ENCODE assay signal across 11 mouse cellular contexts in genomic region chr5:118532659-118533058, GRCm38 (mm10). TPM values are rescaled to one million over a fixed set of nuclear protein-coding genes. Genes with fewer than 3 reads are reported as not detected.
A peak's percentile ranks its signal among the peaks of the same experiment; 100 is the strongest.
DNase-seq lines count a peak whose midpoint lies in the region; ATAC-seq lines count a peak whose summit lies in the region.
"Had no signal": no experiment of that assay in that cellular context is flagged by ENCODE, and none has a peak within 500 bp of the region (broad histone marks: within the 10 kb centered on the region; RNA-seq: fewer than 3 reads in every experiment).

No protein-coding gene starts in this region.

- peak overlapping the region; percentile 65 for H3K27ac ChIP-seq in forebrain, embryonic 10.5 days
- no peak overlapping the region; the same call in 1 of the 2 replicates for H3K27ac ChIP-seq in forebrain, embryonic 16.5 days (ENCODE audit: low read length)
- H3K27ac ChIP-seq in embryonic facial prominence, embryonic 12.5 days = no peak overlapping the region
- H3K27ac ChIP-seq in limb, embryonic 15.5 days = peak overlapping the region; percentile 39
- no peak overlapping the region for H3K27ac ChIP-seq in heart, embryonic 12.5 days (ENCODE audit: poor library complexity, severe bottlenecking)
- H3K27ac ChIP-seq: hindbrain, embryonic 14.5 days had no signal

- ATAC-seq in forebrain, embryonic 16.5 days = no peak
- no peak for ATAC-seq in embryonic facial prominence, embryonic 12.5 days (ENCODE audit: insufficient number of reproducible peaks, insufficient read depth, low FRiP score, low TSS enrichment)
- ATAC-seq in limb, embryonic 15.5 days (ENCODE audit: insufficient number of reproducible peaks, low FRiP score, low TSS enrichment, low read depth) = no peak
- no peak for ATAC-seq in heart, embryonic 12.5 days (ENCODE audit: insufficient number of reproducible peaks, low FRiP score)
- ATAC-seq in megakaryocyte, adult 5-6 weeks (ENCODE audit: poor library complexity, severe bottlenecking) = no peak

- no peaks in the 10 kb centered on the region for H3K36me3 ChIP-seq in forebrain, embryonic 10.5 days (replicated peaks)
- no peaks in the 10 kb centered on the region for H3K36me3 ChIP-seq in forebrain, embryonic 16.5 days (ENCODE audit: control insufficient read depth, insufficient read depth)
- H3K36me3 ChIP-seq in embryonic facial prominence, embryonic 12.5 days = no peaks in the 10 kb centered on the region
- no peaks in the 10 kb centered on the region for H3K36me3 ChIP-seq in limb, embryonic 15.5 days
- no peaks in the 10 kb centered on the region for H3K36me3 ChIP-seq in heart, embryonic 12.5 days

- peaks cover 52% of the 10 kb centered on the region for H3K4me1 ChIP-seq in forebrain, embryonic 10.5 days
- peaks cover 14% of the 10 kb centered on the region for H3K4me1 ChIP-seq in forebrain, embryonic 16.5 days (replicated peaks; ENCODE audit: control insufficient read depth, insufficient read depth, low read length)
- H3K4me1 ChIP-seq in embryonic facial prominence, embryonic 12.5 days = peaks cover 44% of the 10 kb centered on the region
- H3K4me1 ChIP-seq in limb, embryonic 15.5 days = peaks cover 57% of the 10 kb centered on the region
- H3K4me1 ChIP-seq in heart, embryonic 12.5 days (replicated peaks) = peaks cover 13% of the 10 kb centered on the region

- H3K4me3 ChIP-seq in forebrain, embryonic 10.5 days = no peak overlapping the region
- no peak overlapping the region for H3K4me3 ChIP-seq in forebrain, embryonic 16.5 days (replicated peaks; ENCODE audit: low read length)
- H3K4me3 ChIP-seq in embryonic facial prominence, embryonic 12.5 days = no peak overlapping the region
- no peak overlapping the region for H3K4me3 ChIP-seq in limb, embryonic 15.5 days
- no peak overlapping the region for H3K4me3 ChIP-seq in heart, embryonic 12.5 days
- H3K4me3 ChIP-seq: myocyte had no signal

- H3K9ac ChIP-seq in forebrain, embryonic 16.5 days (replicated peaks; ENCODE audit: low read depth, low read length) = no peak overlapping the region
- no peak overlapping the region for H3K9ac ChIP-seq in embryonic facial prominence, embryonic 12.5 days
- no peak overlapping the region for H3K9ac ChIP-seq in limb, embryonic 15.5 days
- H3K9ac ChIP-seq in heart, embryonic 12.5 days = no peak overlapping the region
- H3K9ac ChIP-seq: hindbrain, embryonic 14.5 days had no signal

- H3K9me3 ChIP-seq in forebrain, embryonic 10.5 days = no peaks in the 10 kb centered on the region
- H3K9me3 ChIP-seq in forebrain, embryonic 16.5 days (ENCODE audit: control insufficient read depth, low read length) = no peaks in the 10 kb centered on the region
- no peaks in the 10 kb centered on the region for H3K9me3 ChIP-seq in embryonic facial prominence, embryonic 12.5 days
- no peaks in the 10 kb centered on the region for H3K9me3 ChIP-seq in limb, embryonic 15.5 days
- no peaks in the 10 kb centered on the region for H3K9me3 ChIP-seq in heart, embryonic 12.5 days (replicated peaks)

- H3K27me3 ChIP-seq in forebrain, embryonic 10.5 days (ENCODE audit: poor library complexity, severe bottlenecking) = peaks cover 67% of the 10 kb centered on the region
- H3K27me3 ChIP-seq in forebrain, embryonic 16.5 days (replicated peaks; ENCODE audit: control insufficient read depth, insufficient read depth, low read length) = no peaks in the 10 kb centered on the region
- no peaks in the 10 kb centered on the region; the same call in 1 of the 2 replicates for H3K27me3 ChIP-seq in embryonic facial prominence, embryonic 12.5 days
- no peaks in the 10 kb centered on the region; the same call in 1 of the 2 replicates for H3K27me3 ChIP-seq in limb, embryonic 15.5 days
- peaks cover 34% of the 10 kb centered on the region; the same call in 1 of the 2 replicates for H3K27me3 ChIP-seq in heart, embryonic 12.5 days (replicated peaks)

- WGBS in forebrain, embryonic 10.5 days = 48% methylated on average over 15 of the region's 15 CpGs
- WGBS in forebrain, embryonic 16.5 days = 37% methylated on average over 15 of the region's 15 CpGs
- 29% methylated on average over 15 of the region's 15 CpGs for WGBS in embryonic facial prominence, embryonic 12.5 days
- WGBS in limb, embryonic 15.5 days = 35% methylated on average over 14 of the region's 15 CpGs
- WGBS in heart, embryonic 12.5 days = 47% methylated on average over 15 of the region's 15 CpGs

- no peak overlapping the region for H3K4me2 ChIP-seq in forebrain, embryonic 16.5 days (ENCODE audit: low read length)
- H3K4me2 ChIP-seq in embryonic facial prominence, embryonic 12.5 days (replicated peaks) = 0 out of 2 replicates have a peak overlapping the region, but pooled peaks have one; percentile 10
- 0 out of 2 replicates have a peak overlapping the region, but pooled peaks have one; percentile 17 for H3K4me2 ChIP-seq in limb, embryonic 15.5 days
- no peak overlapping the region for H3K4me2 ChIP-seq in heart, embryonic 12.5 days

- DNase-seq in forebrain, embryonic 10.5 days (ENCODE audit: extremely low spot score, low spot score) = no peak
- DNase-seq in layer of hippocampus, postnatal 14 days (ENCODE audit: low spot score in 2 of 2) = peak; percentile 27 to 83
- no peak for DNase-seq in kidney, adult 11 months
- DNase-seq: kidney, postnatal 10 days had no signal

RNA-seq across cellular contexts. Expression of gene Med13l, which starts 27.8 kb away (rescaled TPM):
- polyA plus RNA-seq in forebrain, embryonic 10.5 days (2016; fragmentation: Nextera tagmentation; extraction: Ambion mirVana) = 10.5 and 11.2 TPM in 2 replicates
- polyA plus RNA-seq in forebrain, embryonic 16.5 days (2015; fragmentation: Nextera tagmentation; extraction: Ambion mirVana) = 24.9 and 25.8 TPM in 2 replicates
- polyA plus RNA-seq in embryonic facial prominence, embryonic 12.5 days (2016; fragmentation: Nextera tagmentation; extraction: Ambion mirVana) = 17.7 and 18.2 TPM in 2 replicates
- 10 to 100 TPM; 74.8 to 75.7 TPM for total RNA-seq in layer of hippocampus, postnatal 14 days (2021)
- polyA plus RNA-seq in limb, embryonic 15.5 days (2015; fragmentation: Nextera tagmentation; extraction: Ambion mirVana) = 14.3 and 16.5 TPM in 2 replicates
- polyA plus RNA-seq in heart, embryonic 12.5 days (2016; fragmentation: Nextera tagmentation; extraction: Ambion mirVana) = 10.0 and 10.8 TPM in 2 replicates
- total RNA-seq in megakaryocyte, adult 5-6 weeks (2015) = 25.6 and 30.7 TPM in 2 replicates
- total RNA-seq in megakaryocyte, adult 5-6 weeks (2017) = 21.5 and 31.8 TPM in 2 replicates

Comparison
In these comparisons a context has a peak if more than half of its experiments do, and no peak if none do; other contexts are left out.
1. H3K27ac ChIP-seq: peak in forebrain, embryonic 10.5 days (single experiment) and limb, embryonic 15.5 days (single experiment); none in forebrain, embryonic 16.5 days (single experiment), embryonic facial prominence, embryonic 12.5 days (single experiment) and heart, embryonic 12.5 days (single experiment).
2. DNase-seq: peak in layer of hippocampus, postnatal 14 days (2 of 2); none in forebrain, embryonic 10.5 days (single experiment) and kidney, adult 11 months (single experiment).
3. H3K4me2 ChIP-seq: peak in embryonic facial prominence, embryonic 12.5 days (single experiment) and limb, embryonic 15.5 days (single experiment); none in forebrain, embryonic 16.5 days (single experiment) and heart, embryonic 12.5 days (single experiment).